Mouse (Mus musculus) layer of hippocampus, adult 18-20 months (tissue): ENCODE results near the gene Nae1. TPM values are rescaled to one million over a fixed set of nuclear protein-coding genes. Genes with fewer than 3 reads are reported as not detected.
A peak's percentile ranks its signal among the peaks of the same experiment; 100 is the strongest.
"Not testable (repeated sequence)": the region's sequence is repeated elsewhere in the genome, so short reads cannot be mapped to it uniquely, and the experiment has no call there.

Source experiments
- DNase-seq, 2 experiments: peaks; one replicate each; pipeline ENCODE4 v3.0.0; 2022; ENCODE audit warnings: low spot score in 2 of 2
- long read RNA-seq: library from polyadenylated mRNA; stranded (forward); transcript quantifications from one replicate; pipeline ENCODE4 v2.0.0, GENCODE M21; 2021
- total RNA-seq, 2 experiments: library from RNA; stranded (reverse); gene quantifications; 2 replicates each; pipeline ENCODE4 v1.2.3; 2021

Gene Nae1
- 10 to 100 TPM; 43.6 to 45.7 TPM for total RNA-seq
- long read RNA-seq, transcript Nae1-201 (20 exons, 1,808 nt) = major isoform, 34 of 53 reads
- long read RNA-seq, transcript Nae1-211 (19 exons, 1,735 nt) = minor isoform, 7 of 53 reads
- long read RNA-seq, partial matches to known transcripts = 4 of 53 reads
- long read RNA-seq, other reads (novel, unspliced or antisense) = 8 of 53 reads

- peak; percentile 90 to 95 for DNase-seq
Observed at GRCm38 (mm10) chr8:104533971-104534778, at the start of gene Nae1, which contains the start of gene Car7. Gene Nae1 (minus strand): TSS chr8:104534637. Gene Car7 (plus strand): TSS chr8:104534689.

GRCm38 (mm10) chr8:104577606-104578005, 43.2 kb upstream of the Nae1 start:
- not testable (repeated sequence) for DNase-seq

GRCm38 (mm10) chr8:104576820-104577219, 42.4 kb upstream of the Nae1 start:
- DNase-seq = no peak

- DNase-seq = peak; percentile 54 to 91
Observed at GRCm38 (mm10) chr8:104570436-104571343, 36.3 kb upstream of the Nae1 start.

- peak in 1 of 2 experiments; percentile 22 for DNase-seq
Observed at GRCm38 (mm10) chr8:104569559-104569958, 35.1 kb upstream of the Nae1 start.

- no peak for DNase-seq
Observed at GRCm38 (mm10) chr8:104565457-104565798, 31.0 kb upstream of the Nae1 start.

- peak; percentile 51 to 91 for DNase-seq
Observed at GRCm38 (mm10) chr8:104564633-104565456, 30.4 kb upstream of the Nae1 start.

GRCm38 (mm10) chr8:104560731-104561130, 26.3 kb upstream of the Nae1 start:
- DNase-seq = no peak

GRCm38 (mm10) chr8:104557226-104557625, 22.8 kb upstream of the Nae1 start:
- DNase-seq = no peak

GRCm38 (mm10) chr8:104555191-104555590, 20.8 kb upstream of the Nae1 start:
- DNase-seq = no peak

- no peak for DNase-seq
Observed at GRCm38 (mm10) chr8:104543440-104544045, 9.1 kb upstream of the Nae1 start.

GRCm38 (mm10) chr8:104542160-104542559, 7.7 kb upstream of the Nae1 start:
- DNase-seq = peak; percentile 70 to 71

- no peak for DNase-seq
Observed at GRCm38 (mm10) chr8:104541515-104541880, 7.1 kb upstream of the Nae1 start.

- DNase-seq = peak; percentile 37 to 59
Observed at GRCm38 (mm10) chr8:104540710-104541514, 6.5 kb upstream of the Nae1 start.

- DNase-seq = no peak
Observed at GRCm38 (mm10) chr8:104540238-104540637, 5.8 kb upstream of the Nae1 start.

- peak; percentile 37 to 68 for DNase-seq
Observed at GRCm38 (mm10) chr8:104539566-104539965, 5.1 kb upstream of the Nae1 start.

GRCm38 (mm10) chr8:104538896-104539295, 4.5 kb upstream of the Nae1 start:
- DNase-seq = no peak

GRCm38 (mm10) chr8:104536028-104536427, 1.6 kb upstream of the Nae1 start:
- no peak for DNase-seq

GRCm38 (mm10) chr8:104535378-104535777, 941 bp upstream of the Nae1 start:
- no peak for DNase-seq

- DNase-seq = no peak
Observed at GRCm38 (mm10) chr8:104534779-104535141, 323 bp upstream of the Nae1 start.
